Mouse (Mus musculus) Patski (cell line): ENCODE measurements around the gene Fbln5. TPM values are rescaled to one million over a fixed set of nuclear protein-coding genes. Genes with fewer than 3 reads are reported as not detected.

ENCODE experiments used
- ATAC-seq: fragments of 100-300 bp; one replicate; pipeline ENCODE4 v1.8.0; 2021
- CTCF ChIA-PET: fragments of 350-600 bp; sonication (Branson Sonifier 250); formaldehyde crosslinking; loops from one replicate; lab custom pipeline; 2022; ENCODE audit warnings: inconsistent platforms; lab: Charles Lee
- POLR2A ChIA-PET: fragments of 350-600 bp; sonication (Branson Sonifier 250); formaldehyde crosslinking; loops from one replicate; lab custom pipeline; 2022; ENCODE audit warnings: antibody characterized with exemption, inconsistent platforms; lab: Charles Lee
- DNase-seq: peaks from one replicate; pipeline ENCODE4 v3.0.0-alpha.2; 2011; ENCODE audit warnings: low read depth, low spot score
- H3K27me3 ChIP-seq: fragments of 371-371 bp; one replicate; pipeline ENCODE4 v1.5.1; 2021
- CTCF ChIP-seq: fragments of 100-300 bp; IDR thresholded peaks from one replicate; pipeline ENCODE4 v1.5.1; 2021
- in situ Hi-C: fragments of 300-500 bp; cut with MboI; formaldehyde crosslinking; loops from 3 replicates; pipeline ENCODE4 v1.11.1; 2018; ENCODE audit warnings: low pct_unique_long_range_greater_than_20kb, mixed read lengths
- polyA plus RNA-seq: library from polyadenylated mRNA; unstranded; gene quantifications from one replicate; pipeline ENCODE4 v1.2.3, GENCODE M21; 2021

Fbln5 gene
- polyA plus RNA-seq, 1 experiment from 2014 or later: 2.3 TPM

DNA sequence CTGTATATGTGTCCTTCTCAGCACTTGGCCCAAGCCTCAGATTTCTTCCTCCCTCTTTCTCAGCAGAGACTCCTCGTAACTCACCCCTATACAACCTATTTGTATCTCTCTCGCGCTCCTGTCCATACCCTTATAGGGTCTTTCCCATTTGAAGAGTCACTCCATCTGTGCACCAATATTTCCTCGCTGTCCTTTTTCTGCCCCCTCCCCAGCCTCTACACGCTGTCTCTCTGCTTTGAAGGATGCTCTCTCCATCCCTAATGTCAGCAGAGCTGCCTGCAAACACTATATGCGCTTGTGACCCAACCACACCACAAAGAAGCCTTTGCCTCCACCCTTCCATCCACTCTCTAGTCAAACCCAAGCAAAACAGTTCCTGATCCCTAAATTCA is 14.3 kb upstream of the Fbln5 start:
- no peak for TF ChIP-seq CTCF
- in situ Hi-C loops: no loop called here
- ChIA-PET POLR2A (no interaction called here), CTCF (no interaction called here)
- ATAC-seq (no peak), DNase-seq (no peak)
- H3K27me3 ChIP-seq: no peaks in the 10 kb centered on the region

DNA sequence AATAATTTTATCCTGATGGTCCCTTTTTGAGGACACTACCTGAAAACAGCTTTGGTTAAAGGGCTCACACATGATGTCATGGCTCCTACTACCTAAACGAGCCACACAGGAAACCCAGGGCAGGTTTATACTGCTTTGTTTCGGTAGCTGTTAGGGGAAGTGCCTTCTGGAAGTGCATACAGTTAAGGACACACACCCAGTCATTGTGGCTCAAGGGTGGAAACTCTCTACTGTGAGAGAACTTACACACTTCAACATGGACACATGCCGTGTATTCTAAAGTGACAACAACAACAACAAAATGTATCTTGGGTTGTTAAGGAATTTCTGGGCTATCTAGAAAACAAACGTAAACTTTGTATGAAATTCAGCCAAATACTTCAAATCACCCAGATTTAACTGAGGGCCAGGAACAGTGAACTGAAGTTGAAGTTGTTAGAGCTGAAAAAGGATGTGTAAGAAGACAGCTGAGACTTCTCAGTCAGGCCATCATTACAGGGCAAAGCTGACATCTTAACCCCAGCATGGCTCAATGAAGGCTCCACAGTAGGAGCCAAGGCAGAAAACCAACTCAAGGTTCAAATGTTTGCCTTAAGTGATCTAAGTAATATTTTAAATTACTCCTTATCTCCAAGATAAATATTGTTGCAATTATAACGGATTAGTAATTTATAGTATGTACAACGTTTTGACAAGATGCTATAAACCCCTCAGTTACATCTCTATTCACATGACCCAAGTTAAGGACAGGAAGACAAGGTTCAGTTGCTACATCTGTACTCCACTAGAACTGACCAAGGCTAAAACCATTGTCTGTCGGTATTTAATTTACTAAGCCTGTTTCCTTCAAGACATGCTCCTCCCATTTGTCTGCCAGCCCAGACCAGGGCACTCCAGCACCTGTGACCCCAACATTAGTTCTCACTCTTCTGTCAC is 13.6 kb upstream of the Fbln5 start:
- CTCF ChIA-PET: no interaction called here
- POLR2A ChIA-PET: interaction anchor here (0.6 kb wide), 1 partner anchor 701 kb away, joined by 7 read pairs; no protein-coding TSS in a partner anchor
- no peak for ATAC-seq

DNA sequence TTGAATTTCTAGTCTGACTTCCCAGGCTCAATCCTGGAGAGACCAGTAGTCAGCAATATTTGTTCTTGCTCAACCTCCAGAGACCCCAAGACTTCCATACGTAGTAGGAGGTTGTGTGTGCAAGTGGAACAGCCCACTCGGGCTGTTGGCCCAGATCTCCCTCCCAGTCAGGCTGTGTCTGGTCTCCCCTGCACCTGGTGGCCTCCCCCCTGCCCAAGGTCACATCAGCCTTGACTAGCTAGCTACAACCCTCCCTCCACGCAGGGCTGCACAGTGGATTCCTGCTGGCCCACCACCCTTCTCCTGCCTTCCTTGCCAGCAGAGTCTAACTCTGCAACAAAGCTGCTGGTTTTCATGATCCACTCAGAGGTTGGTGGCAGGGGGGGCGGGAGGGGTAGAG is 12.4 kb upstream of the Fbln5 start:
- no peaks in the 10 kb centered on the region for H3K27me3 ChIP-seq
- ChIA-PET POLR2A (no interaction called here), CTCF (no interaction called here)
- TF ChIP-seq CTCF: no peak
- no peak for DNase-seq
- ATAC-seq: no peak
- in situ Hi-C loops: no loop called here

More for the DNA sequence above, 13.6 kb upstream of the Fbln5 start:
- DNase-seq: no peak
- no peak for TF ChIP-seq CTCF
- in situ Hi-C loops: no loop called here
- no peaks in the 10 kb centered on the region for H3K27me3 ChIP-seq

DNA sequence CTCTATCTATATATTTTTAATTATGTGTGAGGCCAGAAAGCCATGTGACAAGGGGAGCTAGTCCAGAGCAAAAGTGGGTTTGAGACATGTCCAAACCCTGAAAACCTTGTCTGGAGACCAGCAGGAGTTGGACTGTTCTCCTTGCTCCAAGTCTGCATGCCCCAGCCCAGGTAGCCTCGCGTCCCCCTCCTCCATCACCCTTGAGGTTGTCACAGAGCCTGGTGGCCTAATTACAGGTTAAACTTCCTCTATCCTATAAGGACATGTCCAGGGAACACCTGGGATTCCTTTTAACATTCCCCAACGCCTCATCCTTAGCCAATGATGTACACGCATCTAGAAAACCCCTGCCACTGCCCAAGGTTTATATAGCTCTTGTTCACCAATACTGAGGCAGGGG is 4.3 kb upstream of the Fbln5 start:
- in situ Hi-C loops: no loop called here
- ChIA-PET CTCF (no interaction called here), POLR2A (no interaction called here)
- DNase-seq (no peak), ATAC-seq (no peak)
- H3K27me3 ChIP-seq: no peaks in the 10 kb centered on the region
- TF ChIP-seq CTCF: no peak

DNA sequence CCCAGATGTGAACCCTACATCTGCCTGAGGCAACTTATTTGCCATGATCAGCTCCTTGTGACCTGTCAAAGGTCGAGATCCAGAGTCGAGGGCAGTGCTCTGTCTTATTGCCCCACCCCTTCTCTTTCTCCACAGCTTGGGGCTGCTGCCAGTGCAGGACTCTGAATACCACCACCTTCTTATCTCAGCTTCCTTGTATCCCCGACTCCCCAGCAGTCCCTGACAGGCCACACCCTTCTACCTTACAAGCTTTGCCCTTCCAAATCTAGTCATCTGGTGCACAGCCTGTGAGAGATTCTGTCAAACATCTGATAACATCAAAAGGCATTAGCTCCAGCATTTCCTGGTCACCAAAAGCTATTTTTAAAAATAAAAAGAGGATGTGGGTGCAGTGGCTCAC is 2.7 kb upstream of the Fbln5 start:
- H3K27me3 ChIP-seq: no peaks in the 10 kb centered on the region
- in situ Hi-C loops: no loop called here
- ChIA-PET POLR2A (no interaction called here), CTCF (no interaction called here)
- no peak for DNase-seq
- no peak for TF ChIP-seq CTCF
- ATAC-seq: no peak

DNA sequence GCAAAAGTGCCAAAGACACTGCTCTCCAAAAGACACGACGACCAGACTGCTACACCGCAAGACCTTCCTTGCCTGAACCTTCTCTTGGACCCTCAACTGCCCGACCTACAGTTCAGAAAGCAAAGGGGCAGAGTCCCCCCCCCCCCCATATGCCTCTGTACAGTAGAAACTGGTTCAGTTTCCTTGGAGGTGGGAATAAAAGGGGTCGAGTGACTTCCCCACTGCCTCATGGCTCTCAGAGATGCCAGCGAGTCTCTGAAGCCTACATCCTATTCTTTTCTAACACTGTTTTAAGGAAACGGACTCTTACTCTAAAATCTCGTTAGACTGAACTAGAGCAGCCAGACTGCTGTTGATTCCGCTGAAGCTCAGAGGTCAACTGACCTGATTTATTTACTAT is 715 bp upstream of the Fbln5 start:
- H3K27me3 ChIP-seq: no peaks in the 10 kb centered on the region
- ChIA-PET POLR2A (no interaction called here), CTCF (interaction anchor here (1.5 kb wide), 1 partner anchor 9 kb away, joined by 3 read pairs; no protein-coding TSS in a partner anchor)
- ATAC-seq: no peak
- no peak for DNase-seq
- in situ Hi-C loops: no loop called here
- TF ChIP-seq CTCF: no peak

DNA sequence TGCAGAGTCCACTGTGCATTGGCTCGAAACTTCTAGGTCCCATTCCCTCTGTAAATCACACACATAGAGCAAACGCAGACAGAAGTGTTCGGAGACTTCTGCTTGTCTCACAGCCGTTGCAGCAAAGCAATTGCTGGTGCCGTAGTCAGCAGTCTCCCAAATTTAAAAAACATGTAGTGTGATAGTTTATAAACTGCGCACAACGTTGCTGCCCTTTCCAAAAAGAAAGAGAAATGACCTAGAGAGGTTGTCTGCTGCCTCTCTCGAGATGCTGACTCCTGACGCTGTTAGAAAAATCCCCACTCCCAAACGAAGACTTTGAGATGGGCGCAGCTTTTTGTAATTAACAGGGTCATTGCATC is 628 bp downstream of the Fbln5 start:
- CTCF ChIA-PET: no interaction called here
- ATAC-seq: no peak
- POLR2A ChIA-PET: no interaction called here
- in situ Hi-C loops: no loop called here
- no peaks in the 10 kb centered on the region for H3K27me3 ChIP-seq
- no peak for TF ChIP-seq CTCF
- no peak for DNase-seq

DNA sequence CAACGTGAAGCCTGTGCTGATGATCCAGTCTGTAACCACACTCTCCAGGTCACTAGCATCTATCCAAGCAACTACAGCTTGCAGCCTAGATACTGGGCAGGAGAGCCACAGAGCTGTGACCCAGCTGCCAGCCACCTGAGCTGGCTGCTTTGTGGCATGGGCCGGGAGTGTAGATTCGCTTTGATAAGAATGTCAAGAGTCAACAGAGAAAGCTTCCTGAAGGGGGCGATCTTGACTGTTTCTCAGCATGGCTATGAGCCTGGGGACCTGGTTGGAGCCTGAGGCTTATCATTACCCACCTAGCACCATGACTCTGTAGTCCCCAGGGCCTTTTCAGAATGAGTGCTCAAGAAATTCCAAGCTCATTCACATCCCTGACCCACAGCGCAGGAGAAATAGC is 2.0 kb downstream of the Fbln5 start:
- no peak for ATAC-seq
- ChIA-PET CTCF (interaction anchor here (1.3 kb wide), 1 partner anchor 67 kb away, joined by 3 read pairs; no protein-coding TSS in a partner anchor), POLR2A (no interaction called here)
- H3K27me3 ChIP-seq: no peaks in the 10 kb centered on the region
- no peak for TF ChIP-seq CTCF
- in situ Hi-C loops: no loop called here
- DNase-seq: no peak

DNA sequence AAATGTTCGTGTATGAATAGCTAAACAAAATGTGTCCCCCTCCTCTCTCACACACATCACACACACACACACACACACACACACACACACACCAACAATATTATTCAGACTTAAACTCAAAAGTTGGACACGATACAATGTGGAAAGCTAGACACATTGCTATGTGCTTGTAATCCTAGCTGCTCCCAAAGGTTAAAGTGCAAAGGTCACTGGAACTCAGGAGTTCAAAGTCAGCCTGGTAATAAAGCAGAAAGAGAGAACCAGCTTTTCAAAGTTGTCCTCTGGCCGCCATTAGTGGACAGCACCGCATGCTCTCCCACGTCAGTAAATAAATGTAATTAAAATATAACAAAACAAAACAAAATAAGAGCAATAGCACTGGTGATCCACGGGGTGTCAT is 3.1 kb downstream of the Fbln5 start:
- ATAC-seq (no peak), DNase-seq (no peak)
- CTCF ChIA-PET: interaction anchor here (1.1 to 1.3 kb wide), 2 partner anchors 15 to 68 kb away, joined by 3 read pairs; no protein-coding TSS in a partner anchor
- in situ Hi-C loops: no loop called here
- no peaks in the 10 kb centered on the region for H3K27me3 ChIP-seq
- POLR2A ChIA-PET: interaction anchor here (0.7 kb wide), 1 partner anchor 98 kb away, joined by 4 read pairs; no protein-coding TSS in a partner anchor
- TF ChIP-seq CTCF: no peak

DNA sequence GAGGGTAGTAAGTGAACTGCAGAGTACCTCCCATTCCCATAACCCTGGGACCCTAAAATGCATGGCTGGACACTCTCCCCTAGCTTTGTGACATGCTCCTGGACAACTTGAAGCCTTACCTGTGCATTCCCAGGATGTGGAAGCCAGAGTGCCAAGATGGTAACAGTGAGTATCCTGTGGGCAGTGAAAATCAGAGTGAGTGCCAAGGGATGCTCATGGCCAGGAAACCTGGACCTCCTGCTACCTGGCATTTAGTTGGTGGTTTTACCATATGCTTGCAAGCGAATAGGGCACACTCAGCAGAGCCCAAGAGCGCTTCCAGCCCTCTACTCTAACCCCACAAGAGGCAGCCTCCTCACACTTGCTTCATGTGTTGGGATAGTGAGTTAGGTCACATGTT is 4.4 kb downstream of the Fbln5 start:
- CTCF ChIA-PET: no interaction called here
- ATAC-seq (no peak), DNase-seq (no peak)
- H3K27me3 ChIP-seq: no peaks in the 10 kb centered on the region
- in situ Hi-C loops: no loop called here
- POLR2A ChIA-PET: no interaction called here
- TF ChIP-seq CTCF: no peak

DNA sequence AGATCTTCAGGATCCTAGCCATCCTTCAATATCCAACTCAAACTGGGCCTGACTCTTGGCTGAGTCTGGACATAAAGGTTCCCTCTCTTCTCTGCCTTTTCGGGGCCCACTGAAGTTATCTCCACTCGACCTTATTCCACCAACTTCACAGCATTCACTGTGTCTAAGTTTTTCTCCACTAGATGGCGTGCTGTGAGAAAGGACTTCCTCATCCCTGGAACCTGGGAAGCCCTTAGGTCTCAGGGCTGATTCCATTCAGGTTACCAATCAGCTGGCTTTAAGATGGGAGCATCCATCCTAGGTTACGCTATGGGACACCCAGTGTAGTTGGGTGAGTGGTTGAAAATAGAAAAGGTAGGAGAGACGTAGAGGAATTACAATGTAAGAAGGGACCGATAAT is 7.7 kb downstream of the Fbln5 start:
- TF ChIP-seq CTCF: peak; percentile 48
- H3K27me3 ChIP-seq: no peaks in the 10 kb centered on the region
- DNase-seq (no peak), ATAC-seq (no peak)
- in situ Hi-C loops: no loop called here
- POLR2A ChIA-PET: no interaction called here
- CTCF ChIA-PET: interaction anchor here (0.8 to 1.6 kb wide), 2 partner anchors 8 to 9 kb away, joined by 3 to 4 read pairs; partner anchors contain the start of gene Fbln5
